Mouse (Mus musculus) cerebellum, adult 11 months (tissue): ENCODE measurements at regions not wholly inside any gene's neighbourhood (a gene's known extent, or its start where the extent isn't known, plus 50 kb on each side); places are given as distances from the start of the nearest gene placed in this dataset.

Experiments
- DNase-seq: peaks from one replicate; pipeline ENCODE4 v3.0.0; 2022

DNA sequence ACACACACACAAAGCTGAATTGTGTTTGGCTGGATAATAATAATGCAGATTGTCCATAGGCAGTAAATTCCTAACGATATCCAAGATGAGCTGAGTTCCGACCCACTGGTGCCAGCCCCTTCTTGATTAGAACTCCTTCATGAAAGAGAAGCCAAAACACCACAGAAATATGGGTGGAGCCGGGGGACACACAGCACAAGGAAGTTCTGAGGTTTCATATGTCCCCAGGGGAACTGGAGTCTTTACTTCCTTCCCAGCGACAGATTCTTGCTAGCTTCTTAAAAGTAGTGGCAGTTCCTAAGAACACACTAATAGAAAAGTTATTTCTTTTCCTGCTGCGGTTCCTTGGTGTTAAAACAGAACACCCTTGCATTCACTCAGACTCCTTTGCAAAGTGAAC, 51.4 kb upstream of the Nabp1 start:
- no peak for DNase-seq

DNA sequence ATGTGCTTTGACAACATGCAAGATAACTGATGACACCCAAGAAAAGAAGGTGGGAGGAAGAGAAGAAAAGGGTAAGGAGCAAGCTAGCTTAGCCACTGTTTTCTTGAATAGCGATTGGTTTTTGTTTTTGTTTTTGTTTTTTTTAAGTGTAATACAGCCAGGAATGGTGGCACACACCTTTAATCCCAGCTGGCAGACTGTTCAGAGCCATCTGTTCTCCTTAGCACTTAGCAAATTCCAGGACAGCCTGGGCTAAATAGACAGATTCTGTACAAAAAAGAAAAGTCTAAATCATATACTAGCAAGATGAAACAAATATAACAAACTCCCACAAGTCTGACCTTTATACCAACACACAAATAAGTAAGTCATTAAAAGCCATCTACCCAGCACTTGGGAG, 50.4 kb upstream of the Nabp1 start:
- peak; percentile 37 for DNase-seq
